Mouse (Mus musculus) embryonic fibroblast, embryonic 13.5 days (primary cell): ENCODE results near the gene Arl3. TPM values are rescaled to one million over a fixed set of nuclear protein-coding genes. Genes with fewer than 3 reads are reported as not detected.

Experiments
- H3K27ac ChIP-seq: 2 replicates; pipeline ENCODE4 v1.5.1; 2012; ENCODE audit warnings: low read length, control low read depth, inconsistent platforms; ENCODE audit not compliant: insufficient read depth
- H3K4me1 ChIP-seq: 2 replicates; pipeline ENCODE4 v1.6.1; 2011; ENCODE audit warnings: low read length; ENCODE audit not compliant: control insufficient read depth, insufficient read depth
- H3K4me3 ChIP-seq: 2 replicates; pipeline ENCODE4 v1.5.1; 2011; ENCODE audit warnings: mild to moderate bottlenecking, control low read depth, low read length; ENCODE audit not compliant: insufficient read depth
- CTCF ChIP-seq: IDR thresholded peaks from 2 replicates; pipeline ENCODE4 v1.5.1; 2011; ENCODE audit warnings: mild to moderate bottlenecking, control low read depth, low read length, moderate library complexity, borderline replicate concordance; ENCODE audit not compliant: insufficient read depth
- POLR2A ChIP-seq: IDR thresholded peaks from 2 replicates; pipeline ENCODE4 v1.6.1; 2011; ENCODE audit warnings: low read depth, mild to moderate bottlenecking, control low read depth, low read length, moderate library complexity
- polyA plus RNA-seq: library from polyadenylated mRNA; stranded (reverse); fragments of >200 nt; gene quantifications from 2 replicates; pipeline ENCODE4 v1.2.4, GENCODE M21; 2011; ENCODE audit warnings: low read depth; ENCODE audit not compliant: missing spikeins, insufficient read length

The Arl3 gene
- polyA plus RNA-seq, 1 experiment, result 83.5 TPM

DNA sequence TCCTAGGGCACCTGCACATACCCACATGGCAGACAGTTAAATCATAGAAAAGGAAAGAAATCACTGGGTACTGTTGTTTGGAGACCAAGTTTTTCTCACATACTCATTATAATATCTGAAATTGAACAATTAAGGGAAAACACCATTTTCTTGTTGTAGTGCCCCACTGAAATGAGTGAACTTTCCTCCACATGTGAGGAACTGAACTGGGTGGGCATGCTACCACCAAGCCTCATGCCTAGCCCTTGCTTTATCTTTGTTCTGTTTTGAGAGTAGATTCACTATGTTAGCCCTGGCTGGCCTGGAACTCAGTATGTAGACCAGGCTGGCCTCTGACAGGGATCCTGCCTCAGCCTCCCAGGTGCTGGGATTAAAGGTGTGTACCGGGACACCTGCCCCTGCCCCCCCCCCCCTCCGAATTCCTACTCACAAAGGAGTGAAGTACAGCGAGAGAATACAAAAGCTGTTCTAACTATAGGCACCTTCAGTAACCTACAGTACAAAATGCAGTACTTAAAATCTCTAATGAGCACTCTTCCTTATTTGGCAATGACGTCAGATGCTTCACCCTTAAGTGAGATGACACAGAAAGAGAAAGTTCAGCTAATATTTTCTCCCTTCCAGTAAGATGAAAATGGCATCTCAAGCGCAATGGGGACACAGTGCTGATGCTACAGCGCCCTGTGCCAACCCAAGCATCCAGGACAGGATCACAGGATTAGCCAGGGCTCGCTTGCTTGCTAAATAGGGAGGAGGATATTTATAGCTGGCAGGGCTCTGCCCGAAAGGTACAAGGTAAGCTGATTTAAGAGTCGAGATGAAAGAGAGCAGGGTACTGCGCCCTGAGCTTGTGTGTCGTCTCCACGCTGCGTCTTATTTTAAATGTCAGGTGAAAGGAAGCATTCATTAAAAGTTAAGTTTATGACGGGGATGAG is 10.2 kb downstream of the Arl3 start:
- Histone ChIP-seq H3K27ac (peak overlapping the region; percentile 38; the same call in 1 of the 2 replicates), H3K4me1 (no peaks in the 10 kb centered on the region), H3K4me3 (no peak overlapping the region)
- TF ChIP-seq POLR2A (no peak), CTCF (no peak)

GRCm38 (mm10) chr19:46562132-46562531 is 10.9 kb downstream of the Arl3 start:
- Histone ChIP-seq H3K27ac (peak overlapping the region; percentile 38; the same call in 1 of the 2 replicates), H3K4me3 (no peak overlapping the region)
- peak; percentile 53; the same call in 1 of the 2 replicates for TF ChIP-seq CTCF
- TF ChIP-seq POLR2A, result no peak

GRCm38 (mm10) chr19:46558631-46559030 is 14.4 kb downstream of the Arl3 start:
- TF ChIP-seq CTCF, result no peak
- no peak for TF ChIP-seq POLR2A
- H3K4me3 ChIP-seq, result no peak overlapping the region
- no peak overlapping the region for H3K27ac ChIP-seq
- no peaks in the 10 kb centered on the region for H3K4me1 ChIP-seq

More at GRCm38 (mm10) chr19:46562132-46562531, 10.9 kb downstream of the Arl3 start:
- no peaks in the 10 kb centered on the region for H3K4me1 ChIP-seq

DNA sequence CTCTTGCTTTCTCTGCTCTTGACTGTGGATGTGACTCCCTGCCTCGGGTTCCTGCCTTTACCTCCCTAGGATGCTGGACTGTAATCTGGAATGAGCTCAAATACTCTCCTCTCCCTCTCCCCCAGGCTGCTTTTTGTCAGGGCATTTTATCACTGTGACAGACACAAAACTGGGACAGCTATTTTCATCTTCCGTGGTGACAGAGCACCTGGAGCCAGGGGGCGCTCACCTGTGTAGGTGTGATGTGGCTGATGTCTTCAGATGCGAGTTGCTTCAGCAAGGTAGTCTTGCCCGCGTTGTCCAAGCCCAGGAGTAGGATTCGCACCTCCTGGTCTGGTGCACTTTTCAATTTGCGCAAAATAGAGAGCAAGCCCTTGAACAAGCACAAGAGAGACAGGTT is 15.0 kb downstream of the Arl3 start:
- Histone ChIP-seq H3K4me3 (no peak overlapping the region), H3K4me1 (no peaks in the 10 kb centered on the region), H3K27ac (no peak overlapping the region)
- TF ChIP-seq POLR2A (no peak), CTCF (no peak)

- Histone ChIP-seq H3K4me3 (no peak overlapping the region), H3K27ac (no peak overlapping the region), H3K4me1 (no peaks in the 10 kb centered on the region)
- TF ChIP-seq POLR2A, result no peak
- TF ChIP-seq CTCF, result no peak
Observed at GRCm38 (mm10) chr19:46553541-46553955, 19.4 kb downstream of the Arl3 start.

- no peak for TF ChIP-seq POLR2A
- no peak for TF ChIP-seq CTCF
- Histone ChIP-seq H3K4me3 (no peak overlapping the region), H3K4me1 (no peaks in the 10 kb centered on the region), H3K27ac (no peak overlapping the region)
Observed at GRCm38 (mm10) chr19:46552496-46552895, 20.5 kb downstream of the Arl3 start.

GRCm38 (mm10) chr19:46550385-46550784 is 22.6 kb downstream of the Arl3 start:
- no peak overlapping the region for H3K4me3 ChIP-seq
- H3K27ac ChIP-seq, result no peak overlapping the region
- H3K4me1 ChIP-seq, result no peaks in the 10 kb centered on the region
- TF ChIP-seq CTCF (no peak), POLR2A (no peak)

- Histone ChIP-seq H3K27ac (no peak overlapping the region), H3K4me3 (no peak overlapping the region), H3K4me1 (no peaks in the 10 kb centered on the region)
- TF ChIP-seq POLR2A (no peak), CTCF (no peak)
Observed at GRCm38 (mm10) chr19:46548110-46548509, 24.9 kb downstream of the Arl3 start.

DNA sequence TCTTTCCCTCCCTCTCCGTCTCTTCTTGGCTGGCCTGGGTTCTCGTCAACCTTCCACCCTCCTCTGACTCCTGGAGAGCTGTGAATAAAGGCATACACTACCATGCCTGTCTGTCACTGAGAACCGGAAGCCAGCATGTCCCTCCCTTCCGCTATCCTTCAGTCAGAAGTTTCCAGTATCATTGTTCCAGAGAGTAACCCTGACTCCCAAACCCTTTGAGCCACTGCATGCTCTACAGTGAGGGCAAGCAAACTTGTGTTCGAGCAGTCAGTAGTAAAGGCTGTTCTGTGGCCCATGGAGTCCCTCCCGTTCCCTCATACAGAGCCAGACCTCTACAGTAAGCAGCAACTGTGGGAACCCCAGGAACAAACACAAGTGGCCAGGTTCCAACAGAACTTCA is 25.4 kb downstream of the Arl3 start:
- Histone ChIP-seq H3K4me1 (no peaks in the 10 kb centered on the region), H3K4me3 (no peak overlapping the region), H3K27ac (no peak overlapping the region)
- TF ChIP-seq POLR2A (no peak), CTCF (no peak)

- no peaks in the 10 kb centered on the region for H3K4me1 ChIP-seq
- no peak overlapping the region for H3K4me3 ChIP-seq
- TF ChIP-seq POLR2A (no peak), CTCF (no peak)
- no peak overlapping the region for H3K27ac ChIP-seq
Observed at GRCm38 (mm10) chr19:46542750-46543149, 30.2 kb downstream of the Arl3 start.

- no peak overlapping the region for H3K27ac ChIP-seq
- no peaks in the 10 kb centered on the region for H3K4me1 ChIP-seq
- H3K4me3 ChIP-seq, result no peak overlapping the region
- TF ChIP-seq POLR2A, result no peak
- TF ChIP-seq CTCF, result no peak
Observed at GRCm38 (mm10) chr19:46538213-46538612, 34.8 kb downstream of the Arl3 start.
